In the genomic region with DNA sequence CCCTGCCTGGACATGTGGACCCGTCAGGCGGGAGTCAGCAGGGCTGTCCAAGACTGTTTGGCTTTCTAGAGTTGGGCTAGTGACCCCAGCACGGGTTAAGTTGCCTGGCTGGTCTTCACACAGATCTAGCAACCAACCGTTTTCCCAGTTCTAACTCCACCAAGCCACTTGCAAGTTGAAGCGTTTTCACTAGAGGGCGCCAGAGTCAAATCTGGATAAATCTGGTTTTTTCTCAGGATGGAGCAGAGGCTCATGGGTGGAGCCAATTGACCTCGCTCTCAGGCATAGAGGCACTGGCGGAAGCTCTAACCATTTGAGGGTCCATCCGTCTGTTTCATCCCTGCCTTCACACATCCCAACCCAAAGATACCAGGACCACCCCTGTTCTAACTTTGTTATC, we compare ENCODE assay signal across 8 mouse cellular contexts. TPM values are rescaled to one million over a fixed set of nuclear protein-coding genes. Genes with fewer than 3 reads are reported as not detected.
DNase-seq lines count a peak whose midpoint lies in the region; ATAC-seq and TF ChIP-seq lines count a peak whose summit lies in the region.

No protein-coding gene starts in this region.

- ATAC-seq in frontal cortex, adult (ENCODE audit: low TSS enrichment) = peak; percentile 50; the same call in 1 of the 2 replicates
- ATAC-seq in hindbrain, embryonic 12.5 days (ENCODE audit: low FRiP score) = peak; percentile 38; the same call in 1 of the 2 replicates
- no peak for ATAC-seq in limb, embryonic 13.5 days (ENCODE audit: low FRiP score, low read depth)
- ATAC-seq in midbrain, postnatal 0 days (ENCODE audit: low FRiP score) = peak; percentile 34; the same call in 1 of the 2 replicates

- WGBS in hindbrain, embryonic 12.5 days = 41% methylated on average over 9 of the region's 9 CpGs
- 45% methylated on average over 9 of the region's 9 CpGs for WGBS in limb, embryonic 13.5 days
- 47% methylated on average over 9 of the region's 9 CpGs for WGBS in midbrain, postnatal 0 days

- H3K4me1 ChIP-seq in hindbrain, embryonic 12.5 days = no peaks in the 10 kb centered on the region
- H3K4me1 ChIP-seq in limb, embryonic 13.5 days = no peaks in the 10 kb centered on the region
- no peaks in the 10 kb centered on the region for H3K4me1 ChIP-seq in midbrain, postnatal 0 days (ENCODE audit: insufficient read depth, low read length)

- DNase-seq in A20 (ENCODE audit: low read depth, low spot score) (peak; percentile 71), NIH3T3 (ENCODE audit: low read depth) (peak; percentile 69)
- peak; percentile 74 for DNase-seq in cerebellum, adult 9-10 months
- DNase-seq in midbrain, postnatal 0 days (ENCODE audit: low spot score) = peak; percentile 60
- DNase-seq in thymus, postnatal 36 days = peak; percentile 17 to 37

- peak overlapping the region; percentile 30; the same call in 1 of the 2 replicates for H3K4me2 ChIP-seq in hindbrain, embryonic 12.5 days (replicated peaks)
- peak overlapping the region; percentile 21; the same call in 1 of the 2 replicates for H3K4me2 ChIP-seq in limb, embryonic 13.5 days (replicated peaks)
- no peak overlapping the region for H3K4me2 ChIP-seq in midbrain, postnatal 0 days (ENCODE audit: low read depth, low read length, poor library complexity, severe bottlenecking)

- H3K36me3 ChIP-seq in hindbrain, embryonic 12.5 days = no peaks in the 10 kb centered on the region
- H3K36me3 ChIP-seq in limb, embryonic 13.5 days = no peaks in the 10 kb centered on the region
- H3K36me3 ChIP-seq in midbrain, postnatal 0 days (ENCODE audit: insufficient read depth, low read length) = no peaks in the 10 kb centered on the region

- no peak overlapping the region for H3K4me3 ChIP-seq in hindbrain, embryonic 12.5 days
- no peak overlapping the region for H3K4me3 ChIP-seq in limb, embryonic 13.5 days
- H3K4me3 ChIP-seq in midbrain, postnatal 0 days (ENCODE audit: low read depth, low read length) = no peak overlapping the region

- no peak overlapping the region for H3K27ac ChIP-seq in hindbrain, embryonic 12.5 days
- H3K27ac ChIP-seq in limb, embryonic 13.5 days = no peak overlapping the region
- no peak overlapping the region for H3K27ac ChIP-seq in midbrain, postnatal 0 days (ENCODE audit: low read depth, low read length)

- TF ChIP-seq CTCF in midbrain, postnatal 0 days (IDR thresholded peaks at IDR 0.05) = peak; percentile 66

- H3K9me3 ChIP-seq in hindbrain, embryonic 12.5 days (replicated peaks) = no peaks in the 10 kb centered on the region
- H3K9me3 ChIP-seq in limb, embryonic 13.5 days = no peaks in the 10 kb centered on the region
- H3K9me3 ChIP-seq in midbrain, postnatal 0 days (ENCODE audit: low read length) = no peaks in the 10 kb centered on the region

- no peaks in the 10 kb centered on the region for H3K27me3 ChIP-seq in hindbrain, embryonic 12.5 days
- no peaks in the 10 kb centered on the region for H3K27me3 ChIP-seq in limb, embryonic 13.5 days
- no peaks in the 10 kb centered on the region for H3K27me3 ChIP-seq in midbrain, postnatal 0 days (ENCODE audit: insufficient read depth, low read length)

- no peak overlapping the region for H3K9ac ChIP-seq in hindbrain, embryonic 12.5 days
- H3K9ac ChIP-seq in limb, embryonic 13.5 days = no peak overlapping the region
- H3K9ac ChIP-seq in midbrain, postnatal 0 days (replicated peaks; ENCODE audit: low read length, poor library complexity, severe bottlenecking) = no peak overlapping the region

RNA-seq across cellular contexts. Expression of gene Tmem232, which starts 17.6 kb away (rescaled TPM):
- polyA plus RNA-seq in hindbrain, embryonic 12.5 days (2016; fragmentation: Nextera tagmentation; extraction: Ambion mirVana) = 0.13 and 0.27 TPM in 2 replicates
- 0.13 and 0.17 TPM in 2 replicates for polyA plus RNA-seq in limb, embryonic 13.5 days (2015; fragmentation: Nextera tagmentation; extraction: Ambion mirVana)
- 1.1 and 1.3 TPM in 2 replicates for total RNA-seq in midbrain, postnatal 0 days (2014; rRNA removed)
- polyA plus RNA-seq in midbrain, postnatal 0 days (2015; fragmentation: Nextera tagmentation; extraction: Ambion mirVana) = 1.8 TPM in 2 replicates

RNA-seq across cellular contexts. Expression of gene Vapa, which starts 55.1 kb away (rescaled TPM):
- polyA plus RNA-seq in hindbrain, embryonic 12.5 days (2016; fragmentation: Nextera tagmentation; extraction: Ambion mirVana) = 264 and 270 TPM in 2 replicates
- 172 and 179 TPM in 2 replicates for polyA plus RNA-seq in limb, embryonic 13.5 days (2015; fragmentation: Nextera tagmentation; extraction: Ambion mirVana)
- 124 and 137 TPM in 2 replicates for total RNA-seq in midbrain, postnatal 0 days (2014; rRNA removed)
- polyA plus RNA-seq in midbrain, postnatal 0 days (2015; fragmentation: Nextera tagmentation; extraction: Ambion mirVana) = 299 and 315 TPM in 2 replicates
